Mouse (Mus musculus) cerebellum, adult 2 months (tissue): ENCODE measurements around the gene Pdlim7. TPM values are rescaled to one million over a fixed set of nuclear protein-coding genes. Genes with fewer than 3 reads are reported as not detected.

Source experiments
- DNase-seq, 2 experiments: peaks; one replicate each; pipeline ENCODE4 v3.0.0; 2021
- H3K27ac ChIP-seq: fragments of 200-500 bp; 2 replicates; pipeline ENCODE4 v1.5.1; 2012; ENCODE audit warnings: low read length, control low read depth, inconsistent platforms; ENCODE audit not compliant: insufficient read depth
- H3K27me3 ChIP-seq: fragments of 200-500 bp; 2 replicates; pipeline ENCODE4 v1.6.1; 2012; ENCODE audit warnings: inconsistent platforms, mild to moderate bottlenecking, low read length, moderate library complexity; ENCODE audit not compliant: control insufficient read depth, insufficient read depth
- H3K4me1 ChIP-seq: fragments of 200-500 bp; 2 replicates; pipeline ENCODE4 v1.6.1; 2011; ENCODE audit warnings: low read length; ENCODE audit not compliant: control insufficient read depth, insufficient read depth
- H3K4me3 ChIP-seq: fragments of 200-500 bp; replicated peaks from 2 replicates; pipeline ENCODE3; 2011; ENCODE audit warnings: mild to moderate bottlenecking, low read depth, low read length, control low read depth; ENCODE audit not compliant: insufficient read depth
- CTCF ChIP-seq: fragments of 200-500 bp; IDR thresholded peaks from 2 replicates; pipeline ENCODE4 v1.5.1; 2011; ENCODE audit warnings: low read depth, mild to moderate bottlenecking, control low read depth, low read length, moderate library complexity, borderline replicate concordance; ENCODE audit not compliant: insufficient read depth
- POLR2A ChIP-seq: fragments of 200-500 bp; IDR thresholded peaks from 2 replicates; pipeline ENCODE4 v1.6.1; 2011; ENCODE audit warnings: low read length, control low read depth, borderline replicate concordance; ENCODE audit not compliant: insufficient read depth
- whole genome bisulfite sequencing: fragments of 180-500 bp; shearing (Covaris S2); methylation state at CpG from one replicate; pipeline ENCODE4 v1.1.7; 2018; 5-methylcytosine and 5-hydroxymethylcytosine counted together
- polyA plus RNA-seq: library from polyadenylated mRNA; depleted of rRNA; stranded (reverse); fragments of >200 nt; gene quantifications from 2 replicates; pipeline ENCODE4 v1.2.3, GENCODE M21; 2012

Pdlim7 gene
- polyA plus RNA-seq, 1 experiment = 66.8 TPM

- peak overlapping the region; percentile 67 for H3K4me3 ChIP-seq
- under 1% methylated on average over 25 of the region's 25 CpGs for WGBS
- TF ChIP-seq POLR2A = no peak
- no peak for TF ChIP-seq CTCF
- H3K27ac ChIP-seq = no peak overlapping the region
- peak; percentile 67 for DNase-seq
- no peaks in the 10 kb centered on the region for H3K27me3 ChIP-seq
- peaks cover 5% of the 10 kb centered on the region for H3K4me1 ChIP-seq
These were observed 971 bp downstream of the Pdlim7 start for GRCm38 (mm10) chr13:55512379-55513031.

GRCm38 (mm10) chr13:55511492-55511861, 2.0 kb downstream of the Pdlim7 start:
- WGBS = 92% methylated on average over 5 of the region's 5 CpGs
- no peak for TF ChIP-seq POLR2A
- TF ChIP-seq CTCF = no peak
- H3K4me1 ChIP-seq = peaks cover 9% of the 10 kb centered on the region
- no peak overlapping the region for H3K27ac ChIP-seq
- no peak for DNase-seq
- H3K27me3 ChIP-seq = no peaks in the 10 kb centered on the region
- no peak overlapping the region for H3K4me3 ChIP-seq

GRCm38 (mm10) chr13:55510668-55511491, 2.6 kb downstream of the Pdlim7 start:
- Histone ChIP-seq H3K27me3 (no peaks in the 10 kb centered on the region), H3K27ac (no peak overlapping the region), H3K4me1 (peaks cover 9% of the 10 kb centered on the region), H3K4me3 (no peak overlapping the region)
- TF ChIP-seq CTCF = no peak
- no peak for TF ChIP-seq POLR2A
- DNase-seq = no peak
- 77% methylated on average over 6 of the region's 6 CpGs for WGBS

- H3K27ac ChIP-seq = no peak overlapping the region
- no peak for TF ChIP-seq CTCF
- no peak for TF ChIP-seq POLR2A
- peaks cover 9% of the 10 kb centered on the region for H3K4me1 ChIP-seq
- H3K27me3 ChIP-seq = no peaks in the 10 kb centered on the region
- no peak overlapping the region for H3K4me3 ChIP-seq
- 91% methylated on average over 3 of the region's 3 CpGs for WGBS
- no peak for DNase-seq
These were observed 3.2 kb downstream of the Pdlim7 start for GRCm38 (mm10) chr13:55510332-55510667.

GRCm38 (mm10) chr13:55508531-55508930, 4.9 kb downstream of the Pdlim7 start:
- TF ChIP-seq CTCF (no peak), POLR2A (no peak)
- no peak for DNase-seq
- no peak overlapping the region for H3K27ac ChIP-seq
- H3K4me3 ChIP-seq = no peak overlapping the region
- peaks cover 9% of the 10 kb centered on the region for H3K4me1 ChIP-seq
- no peaks in the 10 kb centered on the region for H3K27me3 ChIP-seq
- 97% methylated on average over 10 of the region's 10 CpGs for WGBS

GRCm38 (mm10) chr13:55507877-55508276, 5.6 kb downstream of the Pdlim7 start:
- WGBS = 75% methylated on average over 11 of the region's 11 CpGs
- Histone ChIP-seq H3K27me3 (no peaks in the 10 kb centered on the region), H3K4me1 (peaks cover 9% of the 10 kb centered on the region), H3K27ac (no peak overlapping the region), H3K4me3 (no peak overlapping the region)
- DNase-seq = no peak
- TF ChIP-seq POLR2A (no peak), CTCF (no peak)

GRCm38 (mm10) chr13:55506697-55507096, 6.8 kb downstream of the Pdlim7 start:
- no peak overlapping the region for H3K4me3 ChIP-seq
- TF ChIP-seq CTCF (no peak), POLR2A (no peak)
- H3K27me3 ChIP-seq = no peaks in the 10 kb centered on the region
- peak; percentile 32 to 67 for DNase-seq
- no peak overlapping the region for H3K27ac ChIP-seq
- WGBS = 15% methylated on average over 10 of the region's 10 CpGs
- H3K4me1 ChIP-seq = peaks cover 4% of the 10 kb centered on the region; the same call in 1 of the 2 replicates

GRCm38 (mm10) chr13:55505810-55506209, 7.7 kb downstream of the Pdlim7 start:
- no peak for DNase-seq
- no peak for TF ChIP-seq POLR2A
- Histone ChIP-seq H3K4me3 (no peak overlapping the region), H3K27me3 (no peaks in the 10 kb centered on the region), H3K27ac (no peak overlapping the region), H3K4me1 (peaks cover 4% of the 10 kb centered on the region; the same call in 1 of the 2 replicates)
- WGBS = 97% methylated on average over 9 of the region's 9 CpGs
